Mouse (Mus musculus): ENCODE results near the gene Hbb-bh2. TPM values are rescaled to one million over a fixed set of nuclear protein-coding genes. Genes with fewer than 3 reads are reported as not detected.
"Not testable (repeated sequence)": the region's sequence is repeated elsewhere in the genome, so short reads cannot be mapped to it uniquely, and the experiment has no call there.

The Hbb-bh2 gene
- polyA plus RNA-seq, 1 experiment from 2014 or later = 0.31 TPM

DNA sequence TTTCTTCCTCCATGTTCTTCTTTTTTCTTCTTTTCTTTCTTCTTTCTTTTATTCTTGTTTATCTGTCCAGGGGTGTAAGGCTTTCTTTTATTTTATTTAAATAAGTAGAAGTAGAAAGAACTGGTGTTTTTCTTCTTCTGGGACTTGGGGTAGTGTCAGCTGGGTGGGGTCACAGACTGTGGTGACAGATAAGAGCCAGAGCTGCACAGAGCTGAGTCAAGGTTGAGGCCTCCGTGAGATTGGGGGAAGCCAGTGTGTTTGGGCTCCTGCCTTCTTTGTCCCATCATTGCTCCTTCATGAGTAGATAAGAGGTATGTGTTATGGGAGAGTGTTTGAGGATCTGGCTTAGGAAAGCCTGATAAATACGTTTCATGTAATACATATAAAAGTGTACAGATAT is 18.8 kb upstream of the Hbb-bh2 start:
- 18% methylated on average over 2 of the region's 2 CpGs for WGBS (ENCODE audit: insufficient replicate concordance)
- peak; percentile 95 for ATAC-seq (replicated peaks; ENCODE audit: insufficient number of reproducible peaks, low FRiP score, low TSS enrichment)

DNA sequence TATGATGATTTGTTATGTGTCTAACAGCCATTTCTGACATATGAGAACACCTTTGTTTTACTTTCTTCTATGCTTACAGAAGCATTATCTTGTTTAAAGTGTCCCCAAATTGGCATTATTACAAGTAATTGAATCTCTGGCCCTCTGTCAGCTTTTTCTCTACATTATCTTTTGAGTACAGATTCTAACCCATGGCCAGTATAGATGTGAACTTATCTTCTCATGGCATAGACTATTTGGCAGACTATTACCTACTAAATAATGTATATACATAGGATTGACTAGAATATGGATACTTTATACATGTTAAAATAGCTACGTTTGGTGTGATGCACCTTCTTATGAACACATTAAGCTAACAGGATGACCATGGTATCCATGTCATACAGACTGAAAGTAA is 14.3 kb upstream of the Hbb-bh2 start:
- Histone ChIP-seq H3K4me2 (no peak overlapping the region), H3K27me3 (ENCODE audit: control insufficient read depth, insufficient read depth, low read length) (no peaks in the 10 kb centered on the region), H3K36me3 (ENCODE audit: control insufficient read depth, insufficient read depth, low read length) (no peaks in the 10 kb centered on the region), H3K9me3 (replicated peaks; ENCODE audit: control insufficient read depth, low read length) (no peaks in the 10 kb centered on the region), H3K4me3 (ENCODE audit: low read depth, low read length) (no peak overlapping the region), H3K4me1 (ENCODE audit: control insufficient read depth, insufficient read depth, low read length) (no peaks in the 10 kb centered on the region), H3K27ac (ENCODE audit: low read depth, low read length) (peak overlapping the region; percentile 57; the same call in 1 of the 2 replicates), H3K9ac (ENCODE audit: low read depth, low read length) (no peak overlapping the region)
- 58% methylated on average over 1 of the region's 1 CpGs for WGBS (ENCODE audit: insufficient replicate concordance)
- no peak for ATAC-seq (replicated peaks; ENCODE audit: insufficient number of reproducible peaks, low FRiP score, low TSS enrichment)

More for the DNA sequence above, 18.8 kb upstream of the Hbb-bh2 start:
- Histone ChIP-seq H3K27me3 (ENCODE audit: control insufficient read depth, insufficient read depth, low read length) (no peaks in the 10 kb centered on the region), H3K27ac (ENCODE audit: low read depth, low read length) (peak overlapping the region; percentile 77; the same call in 1 of the 2 replicates), H3K36me3 (ENCODE audit: control insufficient read depth, insufficient read depth, low read length) (no peaks in the 10 kb centered on the region), H3K4me2 (no peak overlapping the region), H3K9ac (ENCODE audit: low read depth, low read length) (no peak overlapping the region), H3K9me3 (replicated peaks; ENCODE audit: control insufficient read depth, low read length) (no peaks in the 10 kb centered on the region), H3K4me3 (ENCODE audit: low read depth, low read length) (no peak overlapping the region), H3K4me1 (ENCODE audit: control insufficient read depth, insufficient read depth, low read length) (no peaks in the 10 kb centered on the region)

DNA sequence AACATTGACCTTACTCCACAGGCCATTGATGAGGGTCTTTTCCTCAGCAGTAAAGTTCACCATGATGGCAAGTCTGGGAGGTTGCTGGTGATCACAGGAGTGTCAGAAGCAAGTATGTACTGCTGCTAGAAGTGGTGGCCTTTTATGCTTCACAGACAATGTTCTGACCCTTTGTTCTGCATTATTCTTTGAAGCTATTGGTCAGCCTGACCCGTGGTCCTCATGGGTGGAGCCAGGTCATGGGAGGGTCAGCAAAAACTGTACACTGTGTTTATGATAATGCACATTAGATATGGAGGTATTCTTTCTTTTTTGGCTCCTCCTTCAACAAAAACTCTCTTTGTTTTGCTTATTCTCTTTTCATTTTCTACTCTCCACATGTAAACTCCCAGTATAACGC is 12.8 kb upstream of the Hbb-bh2 start, which contains the start of gene Hbb-y:
Gene Hbb-y (minus strand): TSS at position 127 of the 400 bp plus-strand sequence.
- WGBS (ENCODE audit: insufficient replicate concordance) = 58% methylated on average over 2 of the region's 2 CpGs
- Histone ChIP-seq H3K9me3 (replicated peaks; ENCODE audit: control insufficient read depth, low read length) (no peaks in the 10 kb centered on the region), H3K4me3 (ENCODE audit: low read depth, low read length) (peak within 1 kb of the TSS; percentile 10; the same call in 1 of the 2 replicates), H3K27ac (ENCODE audit: low read depth, low read length) (peak within 1 kb of the TSS; percentile 77), H3K4me1 (ENCODE audit: control insufficient read depth, insufficient read depth, low read length) (no peaks in the 10 kb centered on the region), H3K36me3 (ENCODE audit: control insufficient read depth, insufficient read depth, low read length) (no peaks in the 10 kb centered on the region), H3K9ac (ENCODE audit: low read depth, low read length) (peak within 1 kb of the TSS; percentile 49; the same call in 1 of the 2 replicates), H3K4me2 (no peak within 1 kb of the TSS; the same call in 1 of the 2 replicates), H3K27me3 (ENCODE audit: control insufficient read depth, insufficient read depth, low read length) (no peaks in the 10 kb centered on the region)
- peak; percentile 85 for ATAC-seq (replicated peaks; ENCODE audit: insufficient number of reproducible peaks, low FRiP score, low TSS enrichment)

DNA sequence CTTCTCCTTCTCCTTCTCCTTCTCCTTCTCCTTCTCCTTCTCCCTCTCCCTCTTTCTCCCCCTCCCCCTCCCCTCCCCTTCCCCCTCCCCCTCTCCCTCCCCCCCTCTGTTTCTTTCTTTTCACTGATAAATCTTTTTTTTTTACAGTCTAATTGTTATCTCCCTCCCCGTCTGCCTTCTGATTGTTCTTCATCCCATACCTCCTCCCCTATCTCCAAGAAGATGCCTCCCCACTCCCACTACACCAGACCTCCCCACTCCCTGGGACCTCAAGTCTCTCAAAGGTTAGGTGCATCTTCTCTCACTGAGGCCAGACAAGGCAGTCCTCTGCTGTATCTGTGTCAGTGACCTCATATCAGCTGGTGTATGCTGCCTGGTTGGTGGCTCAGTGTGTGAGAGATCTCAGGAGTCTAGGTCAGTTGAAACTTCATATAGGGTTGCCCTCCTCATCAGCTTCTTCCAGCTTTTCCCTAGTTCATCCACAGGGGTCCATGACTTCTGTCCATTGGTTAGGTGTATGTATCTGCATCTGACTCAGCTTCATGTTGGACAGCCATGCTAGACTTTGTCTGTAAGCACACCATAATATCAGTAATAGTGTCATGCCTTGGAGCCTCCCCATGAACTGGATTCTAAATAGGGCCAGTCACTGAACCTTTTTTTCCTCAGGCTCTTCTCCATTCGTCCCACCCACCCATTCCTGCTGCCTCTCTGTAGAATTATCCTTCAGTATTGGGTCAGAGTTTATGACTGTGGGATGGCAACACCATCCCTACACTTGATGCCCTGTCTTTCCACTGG is 4.4 kb upstream of the Hbb-bh2 start:
- no peaks in the 10 kb centered on the region for H3K36me3 ChIP-seq (ENCODE audit: control insufficient read depth, insufficient read depth, low read length)
- WGBS (ENCODE audit: insufficient replicate concordance) = 35% methylated on average over 2 of the region's 2 CpGs
- ATAC-seq (replicated peaks; ENCODE audit: insufficient number of reproducible peaks, low FRiP score, low TSS enrichment) = no peak
- 0 out of 2 replicates have a peak overlapping the region, but pooled peaks have one; percentile 22 for H3K27ac ChIP-seq (ENCODE audit: low read depth, low read length)
- no peak overlapping the region for H3K9ac ChIP-seq (ENCODE audit: low read depth, low read length)
- H3K4me3 ChIP-seq (ENCODE audit: low read depth, low read length) = no peak overlapping the region
- no peaks in the 10 kb centered on the region for H3K4me1 ChIP-seq (ENCODE audit: control insufficient read depth, insufficient read depth, low read length)
- no peaks in the 10 kb centered on the region for H3K9me3 ChIP-seq (replicated peaks; ENCODE audit: control insufficient read depth, low read length)
- no peaks in the 10 kb centered on the region for H3K27me3 ChIP-seq (ENCODE audit: control insufficient read depth, insufficient read depth, low read length)
- H3K4me2 ChIP-seq = peak overlapping the region; percentile 35

DNA sequence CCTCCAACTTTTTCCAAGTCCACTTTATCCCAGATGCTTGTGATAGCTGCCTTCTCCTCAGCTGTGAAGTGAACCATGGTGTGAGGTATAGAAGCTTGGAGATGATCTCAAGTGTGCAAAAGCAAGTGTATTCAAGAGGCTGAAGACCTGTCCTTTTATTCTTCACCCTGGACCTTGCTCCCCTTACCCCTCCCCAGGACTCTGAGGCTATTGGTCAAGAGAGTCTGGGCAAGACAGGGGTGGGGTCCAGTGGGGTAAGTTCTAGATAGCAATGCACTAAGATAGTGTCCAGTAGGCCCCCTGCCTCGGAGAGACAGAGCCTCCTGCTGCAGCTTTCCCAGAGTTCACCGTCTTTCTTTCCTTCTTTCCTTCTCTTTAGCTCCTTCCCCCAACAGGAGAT is 2.7 kb upstream of the Hbb-bh2 start, which contains the start of gene Hbb-bh1:
Gene Hbb-bh1 (minus strand): TSS at position 131 of the 400 bp plus-strand sequence.
- H3K36me3 ChIP-seq (ENCODE audit: control insufficient read depth, insufficient read depth, low read length) = no peaks in the 10 kb centered on the region
- H3K9me3 ChIP-seq (replicated peaks; ENCODE audit: control insufficient read depth, low read length) = no peaks in the 10 kb centered on the region
- H3K9ac ChIP-seq (ENCODE audit: low read depth, low read length) = peak within 1 kb of the TSS; percentile 34
- peak within 1 kb of the TSS; percentile 34 for H3K4me2 ChIP-seq
- H3K4me1 ChIP-seq (ENCODE audit: control insufficient read depth, insufficient read depth, low read length) = no peaks in the 10 kb centered on the region
- 61% methylated on average over 2 of the region's 2 CpGs for WGBS (ENCODE audit: insufficient replicate concordance)
- peak; percentile 89 for ATAC-seq (replicated peaks; ENCODE audit: insufficient number of reproducible peaks, low FRiP score, low TSS enrichment)
- peak within 1 kb of the TSS; percentile 70 for H3K27ac ChIP-seq (ENCODE audit: low read depth, low read length)
- H3K27me3 ChIP-seq (ENCODE audit: control insufficient read depth, insufficient read depth, low read length) = no peaks in the 10 kb centered on the region
- H3K4me3 ChIP-seq (ENCODE audit: low read depth, low read length) = peak within 1 kb of the TSS; percentile 32

DNA sequence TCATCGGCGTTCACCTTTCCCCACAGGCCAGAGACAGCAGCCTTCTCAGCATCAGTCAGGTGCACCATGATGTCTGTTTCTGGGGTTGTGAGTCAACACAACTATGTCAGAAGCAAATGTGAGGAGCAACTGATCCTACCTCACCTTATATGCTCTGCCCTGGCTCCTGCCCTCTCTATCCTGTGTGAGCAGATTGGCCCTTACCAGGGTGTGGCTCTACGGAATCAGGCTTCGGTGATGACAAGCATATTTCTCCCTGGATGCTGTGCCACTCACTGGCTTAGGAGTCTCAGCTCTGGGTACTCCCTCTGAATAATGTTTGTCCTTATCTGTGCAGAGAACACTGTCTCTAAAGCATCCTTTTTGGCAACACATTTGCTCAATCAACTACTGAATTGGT is 12.5 kb downstream of the Hbb-bh2 start, which contains the start of gene Hbb-bs:
Gene Hbb-bs (minus strand): TSS at position 289 of the 400 bp plus-strand sequence.
- Histone ChIP-seq H3K9ac (ENCODE audit: low read depth, low read length) (no peak within 1 kb of the TSS), H3K27ac (ENCODE audit: low read depth, low read length) (no peak within 1 kb of the TSS), H3K9me3 (replicated peaks; ENCODE audit: control insufficient read depth, low read length) (no peaks in the 10 kb centered on the region), H3K4me3 (ENCODE audit: low read depth, low read length) (no peak within 1 kb of the TSS), H3K4me1 (ENCODE audit: control insufficient read depth, insufficient read depth, low read length) (no peaks in the 10 kb centered on the region), H3K36me3 (ENCODE audit: control insufficient read depth, insufficient read depth, low read length) (no peaks in the 10 kb centered on the region), H3K4me2 (no peak within 1 kb of the TSS), H3K27me3 (ENCODE audit: control insufficient read depth, insufficient read depth, low read length) (no peaks in the 10 kb centered on the region)
- ATAC-seq (replicated peaks; ENCODE audit: insufficient number of reproducible peaks, low FRiP score, low TSS enrichment) = peak; percentile 90
- 65% methylated on average over 4 of the region's 4 CpGs for WGBS (ENCODE audit: insufficient replicate concordance)

DNA sequence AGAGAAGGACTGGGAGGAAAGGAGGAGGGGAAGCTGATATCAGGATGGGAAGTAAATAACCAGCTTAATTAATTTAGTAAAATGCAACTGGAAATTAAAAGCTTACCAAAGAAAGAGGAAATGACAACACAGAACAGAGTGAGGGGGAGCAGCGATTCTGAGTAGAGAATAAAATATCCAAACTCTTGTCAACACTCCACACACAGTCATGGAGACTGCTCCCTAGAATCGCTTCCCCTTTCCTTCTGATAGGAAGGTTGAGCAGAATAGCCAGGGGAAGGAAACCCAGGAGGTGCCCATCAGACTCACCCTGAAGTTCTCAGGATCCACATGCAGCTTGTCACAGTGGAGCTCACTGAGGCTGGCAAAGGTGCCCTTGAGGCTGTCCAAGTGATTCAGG is 13.2 kb downstream of the Hbb-bh2 start:
- WGBS (ENCODE audit: insufficient replicate concordance) = no CpG with 5 or more reads among the region's 2 CpGs
- not testable (repeated sequence) for H3K36me3 ChIP-seq (ENCODE audit: control insufficient read depth, insufficient read depth, low read length); H3K27me3 ChIP-seq (ENCODE audit: control insufficient read depth, insufficient read depth, low read length); H3K27ac ChIP-seq (ENCODE audit: low read depth, low read length); H3K4me1 ChIP-seq (ENCODE audit: control insufficient read depth, insufficient read depth, low read length); H3K9me3 ChIP-seq (replicated peaks; ENCODE audit: control insufficient read depth, low read length); ATAC-seq (replicated peaks; ENCODE audit: insufficient number of reproducible peaks, low FRiP score, low TSS enrichment); H3K4me3 ChIP-seq (ENCODE audit: low read depth, low read length); H3K9ac ChIP-seq (ENCODE audit: low read depth, low read length); H3K4me2 ChIP-seq

DNA sequence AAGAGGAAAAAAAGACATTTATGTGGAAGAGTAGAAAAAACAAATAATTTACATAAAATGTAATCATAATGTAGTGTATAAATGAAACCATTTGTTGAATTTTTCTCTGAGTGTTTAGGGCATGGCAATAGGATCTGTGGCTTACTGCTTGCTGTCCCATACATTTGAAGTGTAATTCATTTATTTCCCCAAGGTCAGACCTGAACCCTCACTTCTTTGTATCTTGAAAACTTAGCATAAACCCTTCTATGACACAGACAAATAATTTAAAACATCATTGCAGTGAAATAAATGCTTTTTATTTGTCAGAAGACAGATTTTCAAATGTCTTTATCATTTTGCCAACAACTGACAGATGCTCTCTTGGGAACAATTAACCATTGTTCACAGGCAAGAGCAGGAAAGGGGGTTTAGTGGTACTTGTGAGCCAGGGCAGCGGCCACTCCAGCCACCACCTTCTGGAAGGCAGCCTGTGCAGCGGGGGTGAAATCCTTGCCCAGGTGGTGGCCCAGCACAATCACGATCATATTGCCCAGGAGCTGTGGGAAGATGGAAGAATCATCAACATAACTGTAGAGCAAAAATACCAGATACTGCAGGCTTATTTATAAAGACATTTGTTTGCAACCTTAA is 13.9 kb downstream of the Hbb-bh2 start:
- no peak overlapping the region for H3K4me2 ChIP-seq
- H3K4me3 ChIP-seq (ENCODE audit: low read depth, low read length) = no peak overlapping the region
- no peak for ATAC-seq (replicated peaks; ENCODE audit: insufficient number of reproducible peaks, low FRiP score, low TSS enrichment)
- WGBS (ENCODE audit: insufficient replicate concordance) = 61% methylated on average over 3 of the region's 3 CpGs
- no peak overlapping the region for H3K9ac ChIP-seq (ENCODE audit: low read depth, low read length)
- H3K36me3 ChIP-seq (ENCODE audit: control insufficient read depth, insufficient read depth, low read length) = no peaks in the 10 kb centered on the region
- H3K27me3 ChIP-seq (ENCODE audit: control insufficient read depth, insufficient read depth, low read length) = no peaks in the 10 kb centered on the region
- H3K4me1 ChIP-seq (ENCODE audit: control insufficient read depth, insufficient read depth, low read length) = no peaks in the 10 kb centered on the region
- H3K9me3 ChIP-seq (replicated peaks; ENCODE audit: control insufficient read depth, low read length) = no peaks in the 10 kb centered on the region
- no peak overlapping the region for H3K27ac ChIP-seq (ENCODE audit: low read depth, low read length)

Measured in heart, embryonic 11.5 days (tissue).